Mouse (Mus musculus): ENCODE measurements at regions not wholly inside any gene's neighbourhood (a gene's known extent, or its start where the extent isn't known, plus 50 kb on each side); places are given as distances from the start of the nearest gene placed in this dataset.

DNA sequence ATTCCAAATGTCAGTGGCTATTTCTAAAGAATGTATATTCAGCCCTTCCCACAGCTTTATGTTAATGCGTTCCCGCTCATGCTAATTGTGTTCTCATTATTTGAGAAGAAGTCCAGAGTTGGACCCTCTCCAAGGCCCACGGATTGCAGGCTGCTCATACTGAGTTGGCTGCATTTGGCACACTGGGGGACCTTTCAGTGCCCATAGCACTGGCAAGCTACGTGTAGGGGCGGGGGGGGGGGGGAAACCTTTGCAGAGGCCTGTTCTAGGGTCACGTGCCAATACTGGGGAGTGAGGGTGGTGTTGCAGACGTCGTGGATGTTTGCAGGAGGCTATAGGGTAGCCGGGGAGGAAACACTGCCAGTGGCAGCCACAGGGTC, 225.5 kb upstream of the Atp5g3 start:
- H3K4me3 ChIP-seq (replicated peaks in 1 of 3; ENCODE audit: low read depth in 2 of 3, low read length in 2 of 3, poor library complexity in 1 of 3), result no peak overlapping the region
- in situ Hi-C loops (cut with MboI; ENCODE audit: low pct_ligation_motif_present, low pct_unique_long_range_greater_than_20kb, low sequenced_read_pairs) (no loop called here), dilution Hi-C loops (cut with MboI; ENCODE audit: extremely low pct_ligation_motif_present, extremely low pct_unique_long_range_greater_than_20kb, low sequenced_read_pairs) (no loop called here)
- TF ChIP-seq TCF12 (IDR thresholded peaks at IDR 0.05; ENCODE audit: low read depth, low read length) (no peak), JUND (conservative IDR thresholded peaks at IDR 0.05; ENCODE audit: low read depth, low read length) (no peak), UBTF (IDR thresholded peaks at IDR 0.05; ENCODE audit: low read depth, low read length) (no peak), USF1 (IDR thresholded peaks at IDR 0.05; ENCODE audit: low read depth, low read length) (no peak), MEF2A (IDR thresholded peaks at IDR 0.05; ENCODE audit: borderline replicate concordance, low read depth, low read length) (no peak), KAT2A (IDR thresholded peaks at IDR 0.05; ENCODE audit: insufficient replicate concordance, low read length) (no peak), TBP (conservative IDR thresholded peaks at IDR 0.05; ENCODE audit: low read depth, low read length) (no peak), IRF4 (IDR thresholded peaks at IDR 0.05; ENCODE audit: low read depth, low read length) (no peak), MAX (IDR thresholded peaks at IDR 0.05; ENCODE audit: low read length) (no peak)
- H3K79me2 ChIP-seq (replicated peaks; ENCODE audit: control insufficient read depth, extremely low read depth, insufficient read depth, poor library complexity, severe bottlenecking), result no peaks in the 10 kb centered on the region
- H3K4me2 ChIP-seq (ENCODE audit: insufficient read depth, low read depth, poor library complexity, severe bottlenecking), result no peak overlapping the region
- peaks cover 0 to 13% of the 10 kb centered on the region in 2 experiments; a peak in 1 of 4 replicates for H3K4me1 ChIP-seq (ENCODE audit: control insufficient read depth in 1 of 2, insufficient read depth in 2 of 2)
- no peaks in the 10 kb centered on the region for H3K36me3 ChIP-seq (replicated peaks in 1 of 2; ENCODE audit: control insufficient read depth in 1 of 2, insufficient read depth in 1 of 2, low read length in 1 of 2)
- H3K27ac ChIP-seq (ENCODE audit: insufficient read depth, low read depth), result no peak overlapping the region
- no peak for DNase-seq (ENCODE audit: extremely low read depth)
- H3K27me3 ChIP-seq (replicated peaks), result no peaks in the 10 kb centered on the region
- H3K9ac ChIP-seq (ENCODE audit: insufficient read depth, low read depth), result no peak overlapping the region
- no peaks in the 10 kb centered on the region for H3K9me3 ChIP-seq (replicated peaks; ENCODE audit: low read length)

DNA sequence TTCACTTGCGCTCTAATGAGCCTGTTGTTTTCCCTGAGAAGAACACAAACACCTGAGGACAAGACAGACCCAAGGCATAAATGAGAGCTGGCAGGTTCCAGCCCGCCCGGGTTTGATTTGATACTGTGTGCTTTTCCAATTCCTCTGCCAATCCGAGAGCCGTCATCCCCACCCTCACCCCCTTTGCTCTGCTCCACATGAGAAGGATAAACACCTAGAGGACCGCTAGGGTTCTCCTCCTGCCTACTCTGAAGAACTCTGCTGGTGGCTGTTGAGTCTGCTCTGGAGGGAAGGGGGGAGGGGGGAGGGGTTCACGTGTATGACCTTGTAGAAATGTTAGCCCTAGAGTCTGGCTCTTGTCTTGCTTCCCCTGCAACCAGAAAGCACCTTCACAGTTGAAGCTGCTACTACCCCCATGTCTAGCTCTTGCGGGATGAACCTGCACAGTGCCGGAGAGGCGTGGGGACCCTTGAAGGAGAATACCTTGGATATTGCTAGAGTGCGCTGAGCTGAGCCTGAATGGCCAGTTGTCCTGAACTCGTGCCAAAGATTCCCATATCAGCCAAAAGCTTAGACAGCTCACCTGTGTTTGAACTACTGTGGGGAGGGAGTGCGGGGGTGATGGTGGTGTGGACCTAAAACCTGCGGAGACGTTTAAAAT, 225.0 kb upstream of the Atp5g3 start:
- H3K4me2 ChIP-seq (ENCODE audit: insufficient read depth, low read depth, poor library complexity, severe bottlenecking), result no peak overlapping the region
- H3K27ac ChIP-seq (ENCODE audit: insufficient read depth, low read depth), result no peak overlapping the region
- in situ Hi-C loops (cut with MboI; ENCODE audit: low pct_ligation_motif_present, low pct_unique_long_range_greater_than_20kb, low sequenced_read_pairs), result no loop called here
- no peak overlapping the region for H3K4me3 ChIP-seq (replicated peaks in 1 of 3; ENCODE audit: low read depth in 2 of 3, low read length in 2 of 3, poor library complexity in 1 of 3)
- no peaks in the 10 kb centered on the region for H3K79me2 ChIP-seq (replicated peaks; ENCODE audit: control insufficient read depth, extremely low read depth, insufficient read depth, poor library complexity, severe bottlenecking)
- DNase-seq (ENCODE audit: extremely low read depth), result no peak
- H3K36me3 ChIP-seq (replicated peaks in 1 of 2; ENCODE audit: control insufficient read depth in 1 of 2, insufficient read depth in 1 of 2, low read length in 1 of 2), result no peaks in the 10 kb centered on the region
- no peaks in the 10 kb centered on the region for H3K9me3 ChIP-seq (replicated peaks; ENCODE audit: low read length)
- no peak overlapping the region for H3K9ac ChIP-seq (ENCODE audit: insufficient read depth, low read depth)
- peaks cover 0 to 13% of the 10 kb centered on the region in 2 experiments; a peak in 1 of 4 replicates for H3K4me1 ChIP-seq (ENCODE audit: control insufficient read depth in 1 of 2, insufficient read depth in 2 of 2)
- no peaks in the 10 kb centered on the region for H3K27me3 ChIP-seq (replicated peaks)
- TF ChIP-seq EP300 (IDR thresholded peaks at IDR 0.05; ENCODE audit: low read length) (no peak), RAD21 (IDR thresholded peaks at IDR 0.05; ENCODE audit: low read depth, low read length) (no peak), SMC3 (IDR thresholded peaks at IDR 0.05; ENCODE audit: low read depth, low read length) (no peak), USF1 (IDR thresholded peaks at IDR 0.05; ENCODE audit: low read depth, low read length) (no peak), BHLHE40 (IDR thresholded peaks at IDR 0.05; ENCODE audit: low read depth, low read length) (no peak), ZC3H11A (IDR thresholded peaks at IDR 0.05; ENCODE audit: low read depth, low read length) (no peak), UBTF (IDR thresholded peaks at IDR 0.05; ENCODE audit: low read depth, low read length) (no peak), NELFE (IDR thresholded peaks at IDR 0.05; ENCODE audit: low read depth, low read length) (no peak), MAZ (IDR thresholded peaks at IDR 0.05; ENCODE audit: low read depth, low read length) (no peak), TBP (conservative IDR thresholded peaks at IDR 0.05; ENCODE audit: low read depth, low read length) (no peak), MEF2A (IDR thresholded peaks at IDR 0.05; ENCODE audit: borderline replicate concordance, low read depth, low read length) (no peak), ETS1 (conservative IDR thresholded peaks at IDR 0.05; ENCODE audit: low read depth, low read length) (no peak), CHD1 (IDR thresholded peaks at IDR 0.05; ENCODE audit: low read depth, low read length) (no peak), HCFC1 (IDR thresholded peaks at IDR 0.05; ENCODE audit: low read depth, low read length) (no peak)
- dilution Hi-C loops (cut with MboI; ENCODE audit: extremely low pct_ligation_motif_present, extremely low pct_unique_long_range_greater_than_20kb, low sequenced_read_pairs), result no loop called here
